Mouse (Mus musculus) bone marrow, adult 2 months (tissue): Measurements from ENCODE around the gene Macf1. TPM values are rescaled to one million over a fixed set of nuclear protein-coding genes. Genes with fewer than 3 reads are reported as not detected.

Source experiments
- H3K27ac ChIP-seq: fragments of 200-500 bp; 2 replicates; pipeline ENCODE4 v1.5.1; 2012; ENCODE audit warnings: low read depth, mild to moderate bottlenecking, control low read depth, inconsistent platforms, low read length; ENCODE audit not compliant: control insufficient read depth, poor library complexity, insufficient read depth
- H3K4me1 ChIP-seq: fragments of 200-500 bp; 2 replicates; pipeline ENCODE4 v1.6.1; 2011; ENCODE audit warnings: low read length; ENCODE audit not compliant: control insufficient read depth, insufficient read depth
- H3K4me3 ChIP-seq: fragments of 200-500 bp; replicated peaks from 2 replicates; pipeline ENCODE3; 2011; ENCODE audit warnings: mild to moderate bottlenecking, low read depth, low read length, control low read depth; ENCODE audit not compliant: control insufficient read depth
- CTCF ChIP-seq: fragments of 200-500 bp; IDR thresholded peaks from 2 replicates; pipeline ENCODE4 v1.5.1; 2011; ENCODE audit warnings: low read length, control low read depth; ENCODE audit not compliant: control insufficient read depth, insufficient read depth
- POLR2A ChIP-seq: fragments of 200-500 bp; IDR thresholded peaks from 2 replicates; pipeline ENCODE4 v1.6.1; 2011; ENCODE audit warnings: low read depth, mild to moderate bottlenecking, control low read depth, low read length, borderline replicate concordance; ENCODE audit not compliant: control insufficient read depth
- WGBS: fragments of 180-500 bp; shearing (Covaris S2); methylation state at CpG from one replicate; pipeline ENCODE4 v1.1.7; 2018; 5-methylcytosine and 5-hydroxymethylcytosine counted together
- polyA plus RNA-seq: library from polyadenylated mRNA; stranded (reverse); fragments of >200 nt; gene quantifications from 2 replicates; pipeline ENCODE4 v1.2.4, GENCODE M21; 2011; ENCODE audit warnings: low replicate concordance; ENCODE audit not compliant: missing spikeins, insufficient read depth, insufficient read length

The Macf1 gene
- polyA plus RNA-seq, 1 experiment, result 124 TPM

DNA sequence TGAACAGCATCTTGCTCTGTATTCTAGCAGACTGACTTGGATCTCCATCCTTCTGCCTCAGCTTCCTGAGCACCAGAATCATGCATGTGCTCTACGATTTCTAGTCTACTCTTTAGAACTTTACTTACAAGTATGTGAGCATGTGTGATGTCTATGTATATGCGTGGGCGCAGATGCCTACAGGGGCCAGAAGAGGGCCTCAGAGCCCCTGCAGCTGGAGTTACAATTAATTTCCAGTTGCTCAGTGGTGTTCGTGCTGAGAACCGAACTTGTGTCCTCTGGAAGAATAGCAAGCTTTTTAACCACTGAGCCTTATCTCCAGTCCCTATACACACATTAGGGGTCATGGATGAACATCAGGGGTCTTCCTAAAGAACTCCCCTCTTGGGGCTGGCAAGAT, 23.2 kb upstream of the Macf1 start:
- no peak overlapping the region for H3K4me3 ChIP-seq
- 85% methylated on average over 5 of the region's 5 CpGs for WGBS

DNA sequence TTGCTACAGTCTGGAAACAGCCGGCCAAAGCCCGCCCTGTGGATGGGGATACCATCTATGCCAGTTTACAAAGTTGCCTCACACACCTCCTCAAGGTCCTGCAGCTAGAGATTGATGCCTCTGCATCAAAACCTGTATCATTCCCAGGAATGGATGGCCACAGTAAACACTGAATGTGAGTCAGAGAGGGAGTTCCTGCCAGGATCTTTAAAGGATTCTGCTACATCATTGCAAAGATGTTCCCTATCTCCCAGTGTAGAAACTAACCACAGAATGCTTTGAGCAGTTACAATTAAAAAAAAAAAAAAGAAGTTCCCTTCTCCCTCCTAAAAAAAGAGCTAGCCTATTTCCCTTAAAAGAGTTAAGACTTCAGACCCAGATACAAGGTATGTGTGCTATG, 21.2 kb upstream of the Macf1 start:
- Histone ChIP-seq H3K4me3 (no peak overlapping the region), H3K4me1 (no peaks in the 10 kb centered on the region), H3K27ac (no peak overlapping the region)
- TF ChIP-seq CTCF (no peak), POLR2A (no peak)
- WGBS, result 72% methylated on average over 2 of the region's 2 CpGs

More for the DNA sequence above, 23.2 kb upstream of the Macf1 start:
- Histone ChIP-seq H3K27ac (no peak overlapping the region), H3K4me1 (no peaks in the 10 kb centered on the region)
- no peak for TF ChIP-seq POLR2A
- TF ChIP-seq CTCF, result no peak

DNA sequence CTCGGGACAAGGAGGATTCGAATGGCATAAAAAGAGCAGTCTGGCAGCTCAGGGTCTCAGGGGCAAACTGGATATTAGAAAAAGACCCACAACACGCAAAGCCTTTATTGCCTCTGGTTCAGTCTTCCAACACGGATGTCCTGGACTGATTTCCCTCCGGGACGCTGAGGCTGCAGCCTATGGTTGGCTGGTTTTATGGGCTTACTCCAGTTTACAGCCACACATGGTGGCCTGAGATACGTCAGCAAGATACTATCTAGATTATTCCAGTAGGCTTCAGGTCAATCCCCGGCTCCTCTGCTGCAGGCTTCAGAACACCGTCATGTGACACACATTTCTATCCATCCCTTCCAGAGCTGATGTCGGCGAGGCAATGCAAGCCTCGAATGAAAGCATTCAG, 9.2 kb upstream of the Macf1 start:
- Histone ChIP-seq H3K4me1 (no peaks in the 10 kb centered on the region), H3K4me3 (no peak overlapping the region), H3K27ac (no peak overlapping the region)
- TF ChIP-seq POLR2A (no peak), CTCF (no peak)
- WGBS, result 79% methylated on average over 12 of the region's 12 CpGs

DNA sequence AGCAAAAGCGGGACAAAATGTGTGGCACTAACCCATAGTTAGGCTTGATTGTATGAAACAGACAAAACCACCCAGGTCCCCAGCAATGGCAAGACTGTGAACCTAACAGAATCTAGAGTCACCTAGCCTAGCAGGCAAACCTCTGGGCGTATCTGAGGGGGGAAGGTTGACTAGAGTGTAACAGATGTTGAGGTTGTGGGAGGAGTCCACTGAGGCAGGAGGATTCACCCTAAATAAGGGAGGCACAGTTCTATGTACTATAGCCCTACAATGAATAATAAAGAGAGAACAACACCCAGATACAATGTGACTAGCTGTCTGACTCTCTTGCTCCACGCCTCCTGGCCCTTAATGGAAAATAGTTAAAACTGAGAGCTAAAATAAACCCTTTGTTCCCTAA, 7.9 kb upstream of the Macf1 start:
- no peak overlapping the region for H3K27ac ChIP-seq
- WGBS, result 76% methylated on average over 3 of the region's 3 CpGs
- no peaks in the 10 kb centered on the region for H3K4me1 ChIP-seq
- H3K4me3 ChIP-seq, result no peak overlapping the region
- TF ChIP-seq CTCF (no peak), POLR2A (no peak)

DNA sequence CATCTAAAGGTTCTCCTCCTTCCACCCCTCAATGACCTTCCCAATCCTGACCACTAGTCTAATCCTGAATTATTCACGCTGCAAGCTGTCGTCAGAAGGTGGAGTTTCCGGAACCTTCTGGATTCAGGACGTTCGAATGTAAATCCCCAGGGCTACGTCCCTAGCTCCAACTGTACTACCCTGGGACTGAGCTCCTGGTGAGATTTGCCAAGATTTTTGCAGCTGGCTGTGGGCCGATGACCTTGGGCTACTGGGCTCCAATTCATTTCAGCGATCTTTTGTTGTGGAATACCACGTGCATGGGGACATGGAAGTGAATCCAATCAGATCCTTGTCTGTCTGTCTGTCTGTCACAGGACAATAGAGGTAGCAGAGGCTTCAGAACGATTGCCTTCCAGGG, 6.2 kb upstream of the Macf1 start:
- 82% methylated on average over 10 of the region's 10 CpGs for WGBS
- Histone ChIP-seq H3K4me3 (no peak overlapping the region), H3K27ac (no peak overlapping the region), H3K4me1 (no peaks in the 10 kb centered on the region)
- TF ChIP-seq POLR2A, result no peak
- no peak for TF ChIP-seq CTCF

DNA sequence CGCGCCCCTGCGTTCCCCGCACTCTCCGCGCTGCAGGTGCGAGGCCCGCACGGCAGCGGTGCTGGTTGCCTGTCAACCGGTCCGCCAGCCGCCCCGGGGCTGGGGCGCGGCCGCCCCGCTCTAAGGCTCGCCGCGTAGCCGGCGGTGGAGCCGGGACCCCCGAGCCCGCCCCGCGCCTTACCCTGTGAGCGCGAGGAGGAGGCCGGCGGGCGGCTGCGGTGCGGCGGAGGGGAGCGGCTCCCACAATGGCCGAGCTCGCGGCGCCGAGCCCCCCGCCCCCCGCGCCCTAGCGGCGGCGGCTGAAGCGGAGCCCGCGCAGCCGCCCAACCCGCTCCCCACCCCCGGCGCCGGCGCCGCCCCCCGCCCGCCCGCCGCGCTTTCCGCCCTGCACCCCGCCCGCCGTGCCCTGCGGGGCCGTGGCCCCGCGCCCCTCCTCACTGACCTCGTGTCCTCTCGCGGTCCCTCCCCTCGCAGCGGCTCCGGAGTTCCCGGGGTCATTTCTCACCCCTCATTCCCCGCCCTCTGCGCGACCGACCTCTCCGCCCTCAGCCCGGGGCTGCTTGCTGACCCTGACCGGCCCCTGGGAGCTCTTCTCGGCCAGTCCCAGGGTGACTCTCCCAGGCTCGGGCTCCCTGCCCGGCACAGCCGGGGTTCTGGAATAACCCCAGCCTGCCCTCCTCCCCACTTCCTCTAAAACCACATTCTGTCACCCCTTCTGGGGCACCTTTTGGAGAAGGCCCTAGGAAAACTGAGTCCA, 3.0 kb upstream of the Macf1 start:
- Histone ChIP-seq H3K27ac (no peak overlapping the region; the same call in 1 of the 2 replicates), H3K4me3 (no peak overlapping the region)
- WGBS, result 1% methylated on average over 61 of the region's 89 CpGs

DNA sequence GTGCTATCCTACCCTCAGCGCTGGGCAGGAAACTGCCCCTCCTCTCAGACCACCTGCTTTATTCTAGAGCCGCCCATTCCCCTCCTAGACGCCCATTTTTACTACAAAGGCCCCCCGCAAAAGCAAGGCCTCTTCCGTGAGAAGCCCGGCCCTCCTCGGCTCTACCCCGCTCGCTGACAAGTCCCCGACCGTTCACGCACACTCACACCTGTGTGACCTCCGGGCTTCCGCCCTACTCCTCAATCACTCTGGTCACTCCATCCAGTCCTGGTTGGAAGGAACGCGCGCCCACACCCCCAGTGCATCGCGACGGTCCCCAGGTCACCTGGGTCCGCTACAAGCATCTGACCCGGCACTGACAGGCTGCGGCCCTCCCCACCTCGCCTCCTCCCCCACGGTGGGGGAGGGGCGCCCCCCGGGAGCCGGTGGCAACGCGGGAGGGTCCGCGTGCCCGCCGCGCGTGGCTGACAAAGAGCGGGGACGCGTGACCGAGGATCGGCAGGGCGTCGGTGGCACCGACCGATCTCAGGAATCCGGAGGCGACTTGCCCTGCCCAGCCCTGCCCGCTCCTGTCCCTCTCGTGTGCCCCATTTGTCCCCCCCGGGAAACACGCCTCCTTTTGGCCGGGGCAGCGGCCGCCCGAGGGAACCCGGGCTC, 2.3 kb upstream of the Macf1 start:
- Histone ChIP-seq H3K4me1 (no peaks in the 10 kb centered on the region), H3K4me3 (no peak overlapping the region), H3K27ac (no peak overlapping the region; the same call in 1 of the 2 replicates)
- TF ChIP-seq CTCF (no peak), POLR2A (no peak)
- WGBS, result 2% methylated on average over 56 of the region's 56 CpGs

More for the DNA sequence above, 3.0 kb upstream of the Macf1 start:
- no peaks in the 10 kb centered on the region for H3K4me1 ChIP-seq
- TF ChIP-seq CTCF, result no peak
- TF ChIP-seq POLR2A, result no peak

DNA sequence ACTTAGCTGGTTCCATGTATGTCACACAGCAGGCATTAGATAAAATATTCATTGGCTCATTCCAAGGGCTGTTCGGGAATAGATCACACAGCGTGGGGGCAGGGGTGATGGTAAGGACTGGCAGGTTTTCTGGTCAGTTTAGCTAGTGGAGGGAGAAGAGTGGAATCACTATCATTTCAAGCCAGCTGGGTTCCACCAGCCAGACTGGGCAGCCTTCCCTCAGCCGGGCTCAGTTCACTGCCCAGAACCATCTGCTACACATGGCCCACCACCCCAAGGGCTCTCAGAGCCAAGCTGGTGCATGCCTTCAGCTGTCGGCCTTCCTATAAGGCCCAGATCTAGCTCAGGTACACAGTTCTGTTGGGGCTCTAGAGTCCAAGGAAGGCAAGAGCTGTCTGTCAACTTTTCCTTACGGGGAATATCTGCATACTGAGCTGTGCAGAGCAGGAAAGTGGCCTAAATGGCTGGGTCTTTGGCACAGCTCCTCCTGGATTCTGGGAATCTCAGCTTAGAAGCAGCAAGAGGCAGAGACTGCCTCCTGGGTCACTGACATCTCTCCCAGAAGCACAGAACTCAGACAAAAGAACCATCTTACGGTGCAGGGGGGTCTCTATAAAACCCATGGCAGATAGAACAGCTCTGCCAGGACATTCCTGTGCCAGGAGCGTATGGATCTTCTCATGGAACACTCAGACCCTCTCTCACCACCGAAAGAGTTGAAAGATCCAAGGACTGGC, 1.5 kb upstream of the Macf1 start:
- 84% methylated on average over 8 of the region's 8 CpGs for WGBS
- TF ChIP-seq CTCF, result no peak
- no peak for TF ChIP-seq POLR2A
- H3K4me1 ChIP-seq, result no peaks in the 10 kb centered on the region
- H3K27ac ChIP-seq, result no peak overlapping the region
- H3K4me3 ChIP-seq, result no peak overlapping the region
